Mouse (Mus musculus) urinary bladder, postnatal 4 days (tissue): ENCODE results near the gene Mrm2.

ENCODE experiments used
- DNase-seq, 2 experiments: peaks; one replicate each; pipeline ENCODE4 v3.0.0; 2021 to 2022; ENCODE audit warnings: low spot score in 2 of 2

Mrm2 gene

DNA sequence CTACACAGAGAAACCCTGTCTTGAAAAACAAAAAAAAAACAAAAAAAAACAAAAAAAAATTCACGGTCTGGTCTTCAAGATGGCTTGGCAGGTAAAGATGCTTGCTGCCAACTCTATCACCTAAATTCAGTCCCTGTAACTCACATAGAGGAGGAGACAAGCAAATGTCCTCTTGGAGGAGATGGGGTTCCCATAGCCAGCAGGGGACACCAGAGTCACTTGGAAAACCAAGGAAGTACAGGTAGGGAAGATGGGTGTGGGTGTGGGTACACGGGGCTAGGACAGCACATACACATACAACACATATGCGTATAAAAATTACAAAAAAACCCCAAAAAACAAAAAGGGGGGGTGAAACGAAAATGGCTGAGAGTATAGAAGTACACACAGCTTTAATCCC lies 11.2 kb upstream of the Mrm2 start:
- no peak for DNase-seq

- no peak for DNase-seq
Measured at GRCm38 (mm10) chr5:140339836-140340235, 8.1 kb upstream of the Mrm2 start.

GRCm38 (mm10) chr5:140338779-140339178 lies 7.1 kb upstream of the Mrm2 start:
- no peak for DNase-seq

DNA sequence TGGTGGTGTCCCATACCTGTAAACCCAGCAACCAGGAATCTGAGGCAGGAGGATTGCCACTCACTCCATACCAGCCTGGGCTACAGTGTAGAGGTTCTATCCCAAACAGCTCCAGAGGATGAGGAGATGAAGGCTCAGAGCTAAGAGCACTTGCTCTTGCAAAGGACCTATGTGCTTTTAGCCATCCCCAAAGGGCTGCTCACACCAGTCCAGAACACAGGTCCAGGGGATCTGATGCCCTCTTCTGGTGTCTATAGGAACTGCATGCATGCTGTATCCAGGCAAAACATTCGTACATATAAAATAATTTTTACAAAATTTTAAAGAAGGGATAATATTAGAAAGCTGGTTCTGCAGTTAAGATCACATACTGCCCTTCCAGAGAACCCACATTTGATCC lies 5.0 kb upstream of the Mrm2 start:
- DNase-seq, result no peak

DNA sequence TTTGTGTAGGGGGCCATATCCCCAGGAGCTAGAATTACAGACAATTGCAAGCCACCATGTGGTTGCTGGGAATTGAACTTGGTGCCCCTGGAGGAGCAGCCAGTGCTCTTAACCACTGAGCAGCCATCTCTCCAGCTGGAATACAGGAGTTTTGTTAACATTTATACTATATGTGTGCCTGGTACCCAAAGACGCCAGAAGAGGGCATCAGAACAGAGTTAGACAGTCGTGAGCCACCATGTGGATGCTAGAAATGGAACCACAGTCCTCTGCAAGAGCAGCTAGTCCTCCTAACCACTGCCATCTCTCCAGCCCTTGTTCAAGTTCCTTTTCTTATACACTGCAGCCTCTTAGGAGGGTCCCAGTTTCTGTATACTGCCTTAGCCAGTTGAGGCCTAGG lies 1.9 kb upstream of the Mrm2 start:
- no peak for DNase-seq

DNA sequence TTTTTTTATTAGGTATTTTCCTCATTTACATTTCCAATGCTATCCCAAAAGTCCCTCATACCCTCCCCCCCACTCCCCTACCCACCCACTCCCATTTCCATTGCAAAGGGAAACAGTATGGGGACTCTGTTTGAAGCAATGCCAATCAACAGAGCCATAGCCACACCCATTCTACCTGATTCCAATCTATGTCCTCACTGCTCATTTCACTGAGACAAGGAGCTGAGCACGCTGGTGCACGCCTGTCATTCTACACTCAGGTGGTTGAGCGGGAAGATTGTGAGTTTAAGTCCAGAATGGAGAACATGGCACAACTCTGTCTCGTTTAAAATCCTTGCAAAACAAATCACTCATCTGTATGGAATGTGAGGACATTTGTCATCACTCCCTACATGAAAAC lies 821 bp upstream of the Mrm2 start:
- DNase-seq, result no peak

DNA sequence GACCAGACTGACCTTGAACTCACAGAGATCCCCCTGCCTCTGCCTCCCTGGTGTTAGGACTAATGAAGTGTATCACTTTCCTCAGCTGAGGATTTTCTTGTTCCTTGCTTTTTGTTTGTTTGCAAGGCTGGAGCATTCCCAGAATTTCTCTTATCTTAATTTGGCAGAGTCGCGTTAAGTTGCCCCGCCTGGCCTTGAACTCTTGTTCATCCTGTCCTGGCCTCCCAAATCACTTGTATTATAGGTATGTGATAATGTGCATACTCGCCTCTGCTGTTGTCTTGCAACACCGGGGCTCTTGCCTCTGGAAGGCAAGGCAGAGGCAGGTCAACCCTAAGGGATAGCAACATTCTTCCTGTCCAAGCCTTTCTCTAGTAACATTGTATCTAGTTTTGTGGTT lies 7.6 kb downstream of the Mrm2 start:
- DNase-seq, result no peak

GRCm38 (mm10) chr5:140321756-140322575 lies 9.7 kb downstream of the Mrm2 start:
- DNase-seq, result no peak

- DNase-seq, result peak; percentile 92 to 94
Measured at GRCm38 (mm10) chr5:140321042-140321755, 10.5 kb downstream of the Mrm2 start, which contains the start of the genes Mad1l1 and Nudt1. Gene Mad1l1 (minus strand): TSS chr5:140321552. Gene Nudt1 (plus strand): TSS chr5:140321656.

DNA sequence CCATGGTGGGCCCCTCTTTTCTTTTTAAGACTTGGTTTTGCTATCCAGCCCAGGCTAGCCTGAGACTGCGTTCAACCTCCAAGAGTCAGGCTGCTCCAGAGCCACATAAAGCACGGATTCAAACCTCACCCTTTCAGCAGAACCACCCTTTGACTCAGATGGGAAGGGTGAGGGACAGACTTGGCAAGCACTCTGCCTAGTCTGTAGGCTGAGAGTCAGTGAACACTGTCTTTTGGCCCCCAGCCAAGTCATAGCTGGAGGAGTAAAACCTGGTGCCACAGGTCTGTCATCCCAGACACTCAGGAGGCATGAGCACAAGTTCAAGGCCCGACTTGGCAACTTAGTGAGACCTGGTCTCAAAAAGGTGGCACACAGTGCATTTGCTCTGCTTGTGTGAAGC lies 15.0 kb downstream of the Mrm2 start:
- no peak for DNase-seq

- no peak for DNase-seq
Measured at GRCm38 (mm10) chr5:140307602-140308001, 24.1 kb downstream of the Mrm2 start.

DNA sequence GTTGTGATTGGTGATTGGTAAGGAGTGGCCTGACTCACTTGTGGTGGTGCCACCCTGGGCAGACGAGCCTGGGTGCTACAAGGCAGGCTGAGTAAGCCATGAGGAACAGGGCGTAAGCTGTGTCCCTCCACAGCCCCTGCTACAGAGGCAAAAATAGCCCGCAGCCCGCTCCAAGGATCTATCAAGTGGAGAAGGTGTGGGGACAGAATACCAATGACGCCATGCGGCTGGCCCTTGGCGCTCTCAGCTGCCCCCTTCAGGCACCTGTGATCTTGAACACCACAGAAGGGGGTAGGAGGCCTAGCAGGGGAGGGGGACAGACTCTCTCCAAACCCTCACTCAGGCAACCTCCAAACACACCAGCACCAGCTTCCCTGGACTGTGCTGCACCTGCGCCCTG lies 25.7 kb downstream of the Mrm2 start:
- DNase-seq, result no peak

DNA sequence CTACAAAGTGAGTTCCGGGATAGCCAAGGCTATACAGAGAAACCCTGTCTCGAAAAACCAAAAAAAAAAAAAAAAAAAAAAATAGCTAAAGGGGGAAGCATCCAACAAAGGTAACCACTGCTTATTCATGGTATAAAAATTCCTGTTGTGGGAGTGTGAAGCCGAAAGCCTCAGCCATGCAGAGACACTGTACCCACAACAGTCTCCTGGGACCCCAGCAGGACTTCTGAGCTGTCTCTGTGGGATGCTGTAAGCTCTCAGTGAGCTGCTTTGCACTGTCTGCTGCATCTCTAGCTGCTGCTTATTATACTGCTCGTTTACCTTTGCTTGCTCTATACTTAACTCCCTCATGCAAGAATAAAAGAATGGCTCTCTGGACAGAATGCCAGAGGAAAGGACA lies 33.4 kb downstream of the Mrm2 start:
- DNase-seq, result no peak

DNA sequence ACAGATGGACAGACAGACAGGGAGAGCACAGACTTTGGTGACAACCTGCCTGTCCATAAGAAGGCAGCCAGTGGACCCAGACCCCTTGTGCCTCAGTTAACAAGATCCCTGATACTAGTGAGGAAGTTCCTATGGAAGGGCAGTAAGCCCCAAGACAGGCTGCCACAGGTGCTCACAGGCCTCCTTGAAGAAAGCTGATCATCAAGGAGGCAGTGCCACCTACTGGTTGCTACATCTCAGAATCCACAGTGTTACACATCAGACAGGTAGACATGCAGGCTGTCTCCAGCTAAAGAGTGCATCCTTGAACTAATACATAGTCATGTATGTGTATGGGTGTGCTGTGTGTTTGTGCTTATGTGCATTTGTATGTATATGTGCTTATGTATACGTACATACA lies 39.5 kb downstream of the Mrm2 start:
- DNase-seq, result no peak

- DNase-seq, result no peak
Measured at GRCm38 (mm10) chr5:140289161-140289560, 42.5 kb downstream of the Mrm2 start.

DNA sequence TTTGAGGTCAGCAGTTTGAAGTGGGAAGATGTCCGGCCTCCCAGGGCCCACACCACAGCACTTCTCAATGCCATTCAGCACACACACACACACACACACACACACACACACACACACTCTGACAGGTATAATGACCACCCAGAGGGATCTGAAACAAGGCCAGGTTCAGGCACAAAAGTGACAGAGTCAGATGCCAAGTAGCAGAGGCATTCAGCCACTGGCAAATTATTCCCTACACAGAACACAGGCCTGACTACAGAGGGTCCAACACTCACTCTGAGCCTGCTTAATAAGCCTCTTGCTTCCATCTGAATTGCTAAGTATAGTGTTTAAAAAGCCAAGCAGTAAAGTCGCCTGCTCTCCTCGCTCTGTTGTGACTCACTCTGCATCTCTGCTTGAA lies 43.4 kb downstream of the Mrm2 start:
- DNase-seq, result no peak

DNA sequence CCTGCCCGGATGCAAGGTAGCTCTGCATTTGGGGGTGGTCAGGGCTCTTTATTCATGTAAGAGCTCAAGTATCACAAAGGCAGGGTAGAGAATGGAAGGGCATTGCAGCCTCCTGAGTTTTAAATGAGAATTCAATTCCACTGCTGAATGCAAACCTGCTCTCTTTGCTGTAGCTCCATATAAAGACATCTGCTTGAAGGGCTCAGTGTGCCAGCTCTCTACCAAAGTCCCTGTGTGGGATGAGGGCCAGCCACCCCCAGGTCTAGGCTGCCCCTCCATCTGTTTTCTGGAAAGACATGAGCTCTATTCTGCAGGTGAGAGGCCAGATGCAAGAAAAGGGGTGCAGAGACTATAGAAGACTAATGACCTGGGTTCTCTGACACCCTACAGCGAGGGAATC lies 46.9 kb downstream of the Mrm2 start:
- no peak for DNase-seq

- DNase-seq, result no peak
Measured at GRCm38 (mm10) chr5:140284011-140284410, 47.7 kb downstream of the Mrm2 start.

GRCm38 (mm10) chr5:140282900-140283299 lies 48.8 kb downstream of the Mrm2 start:
- DNase-seq, result no peak

GRCm38 (mm10) chr5:140282376-140282775 lies 49.3 kb downstream of the Mrm2 start:
- no peak for DNase-seq

DNA sequence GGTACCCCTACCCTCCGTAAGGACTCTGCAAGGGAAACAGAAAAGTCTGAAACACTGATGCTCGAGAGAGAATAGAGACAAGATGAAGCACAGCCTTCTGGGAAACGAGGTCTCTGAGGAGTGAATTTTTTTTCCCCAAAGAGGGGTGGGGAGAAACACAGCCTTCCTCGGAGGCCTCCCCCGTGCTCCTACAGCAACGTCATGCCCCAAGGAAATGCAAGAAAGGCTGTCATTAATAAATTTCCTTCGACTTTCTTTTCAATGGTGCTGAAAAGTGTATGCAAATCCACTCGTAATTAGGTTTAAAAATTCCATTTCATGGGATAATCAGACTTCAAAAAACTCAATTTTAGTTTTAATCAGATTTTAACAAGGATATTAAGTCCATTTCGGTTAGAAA lies 51.5 kb downstream of the Mrm2 start:
- DNase-seq, result no peak
